Mouse (Mus musculus) forebrain, embryonic 10.5 days (tissue): ENCODE measurements around the gene Ankrd33b. TPM values are rescaled to one million over a fixed set of nuclear protein-coding genes. Genes with fewer than 3 reads are reported as not detected.

ENCODE experiments used
- DNase-seq: peaks from one replicate; pipeline ENCODE4 v3.0.0-alpha.2; 2017; ENCODE audit warnings: low spot score; ENCODE audit errors: extremely low spot score
- H3K27ac ChIP-seq: fragments of 300-500 bp; sonication (generic); 2 replicates; pipeline ENCODE4 v1.5.1; 2016; ENCODE audit warnings: mild to moderate bottlenecking
- H3K27me3 ChIP-seq: fragments of 300-500 bp; sonication (generic); 2 replicates; pipeline ENCODE4 v1.6.1; 2016; ENCODE audit warnings: mild to moderate bottlenecking; ENCODE audit not compliant: poor library complexity, severe bottlenecking
- H3K36me3 ChIP-seq: fragments of 300-500 bp; sonication (generic); replicated peaks from 2 replicates; pipeline ENCODE4 v1.6.1; 2016; ENCODE audit warnings: mild to moderate bottlenecking, moderate library complexity
- H3K4me1 ChIP-seq: fragments of 300-500 bp; sonication (generic); 2 replicates; pipeline ENCODE4 v1.6.1; 2016
- H3K4me3 ChIP-seq: fragments of 300-500 bp; sonication (generic); 2 replicates; pipeline ENCODE4 v1.5.1; 2016; ENCODE audit warnings: mild to moderate bottlenecking, moderate library complexity
- H3K9me3 ChIP-seq: fragments of 300-500 bp; sonication (generic); 2 replicates; pipeline ENCODE4 v1.6.1; 2016; ENCODE audit warnings: mild to moderate bottlenecking, moderate library complexity
- WGBS: fragments of 180-500 bp; shearing (Covaris S2); methylation state at CpG from one replicate; pipeline ENCODE4 v1.1.7; 2016; 5-methylcytosine and 5-hydroxymethylcytosine counted together
- polyA plus RNA-seq: library from polyadenylated mRNA; unstranded; fragments of >200 nt; fragmentation: Nextera tagmentation; extraction: Ambion mirVana; gene quantifications from 2 replicates; pipeline ENCODE4 v1.2.1, GENCODE M21; 2016

Gene Ankrd33b
- polyA plus RNA-seq, 1 experiment from 2014 or later: 0.50 TPM

DNA sequence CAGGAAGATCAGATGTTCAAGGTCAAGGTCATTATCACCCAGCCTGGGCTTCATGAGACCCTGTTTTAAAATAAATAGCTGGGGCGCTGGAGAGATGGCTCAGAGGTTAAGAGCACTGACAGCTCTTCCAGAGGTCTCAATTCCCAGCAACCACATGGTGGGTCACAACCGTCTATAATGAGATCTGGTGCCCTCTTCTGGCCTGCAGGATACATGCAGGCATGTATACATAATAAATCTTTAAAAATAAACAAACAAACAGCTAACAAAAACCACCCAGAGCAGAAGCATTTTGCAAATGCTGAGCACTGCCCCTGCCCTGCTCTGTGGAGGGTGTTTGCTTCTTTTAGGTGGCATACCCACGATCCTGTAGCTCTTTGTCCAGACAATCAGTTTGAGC, 29.9 kb upstream of the Ankrd33b start:
- Histone ChIP-seq H3K27ac (no peak overlapping the region), H3K27me3 (no peaks in the 10 kb centered on the region), H3K4me3 (no peak overlapping the region), H3K9me3 (no peaks in the 10 kb centered on the region), H3K4me1 (peaks cover 10% of the 10 kb centered on the region), H3K36me3 (no peaks in the 10 kb centered on the region)
- 82% methylated on average over 3 of the region's 3 CpGs for WGBS
- no peak for DNase-seq

GRCm38 (mm10) chr15:31396755-31397154, 29.2 kb upstream of the Ankrd33b start:
- no peak overlapping the region for H3K4me3 ChIP-seq
- H3K27me3 ChIP-seq: no peaks in the 10 kb centered on the region
- H3K9me3 ChIP-seq: no peaks in the 10 kb centered on the region
- no peak for DNase-seq
- peaks cover 4% of the 10 kb centered on the region for H3K4me1 ChIP-seq
- H3K27ac ChIP-seq: no peak overlapping the region
- no peaks in the 10 kb centered on the region for H3K36me3 ChIP-seq
- WGBS: 80% methylated on average over 5 of the region's 5 CpGs

DNA sequence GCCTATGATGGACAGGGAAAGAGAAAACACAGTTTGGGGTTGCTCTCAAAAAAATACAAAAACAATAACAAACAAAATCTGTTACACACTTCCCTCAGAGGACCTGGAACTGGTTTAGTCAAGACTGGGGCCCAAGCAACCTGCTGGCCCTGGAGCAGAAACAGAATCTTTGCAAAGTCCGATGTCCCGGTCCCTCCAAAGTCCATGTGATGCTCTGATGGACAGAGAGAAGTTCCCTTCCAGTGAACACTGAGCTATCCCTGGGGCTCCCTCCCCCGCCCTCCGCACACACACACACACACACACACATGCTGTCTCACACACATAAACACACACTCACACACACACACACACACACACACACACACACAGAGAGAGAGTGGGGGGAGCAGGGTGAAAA, 28.5 kb upstream of the Ankrd33b start:
- no peaks in the 10 kb centered on the region for H3K27me3 ChIP-seq
- no peaks in the 10 kb centered on the region for H3K36me3 ChIP-seq
- WGBS: 93% methylated on average over 4 of the region's 4 CpGs
- DNase-seq: no peak
- H3K27ac ChIP-seq: no peak overlapping the region
- H3K9me3 ChIP-seq: no peaks in the 10 kb centered on the region
- no peak overlapping the region for H3K4me3 ChIP-seq
- H3K4me1 ChIP-seq: no peaks in the 10 kb centered on the region

- no peak for DNase-seq
- no peaks in the 10 kb centered on the region for H3K4me1 ChIP-seq
- H3K9me3 ChIP-seq: no peaks in the 10 kb centered on the region
- no peaks in the 10 kb centered on the region for H3K36me3 ChIP-seq
- 86% methylated on average over 6 of the region's 6 CpGs for WGBS
- H3K4me3 ChIP-seq: no peak overlapping the region
- no peak overlapping the region for H3K27ac ChIP-seq
- no peaks in the 10 kb centered on the region for H3K27me3 ChIP-seq
Observed at GRCm38 (mm10) chr15:31393402-31393801, 25.9 kb upstream of the Ankrd33b start.

DNA sequence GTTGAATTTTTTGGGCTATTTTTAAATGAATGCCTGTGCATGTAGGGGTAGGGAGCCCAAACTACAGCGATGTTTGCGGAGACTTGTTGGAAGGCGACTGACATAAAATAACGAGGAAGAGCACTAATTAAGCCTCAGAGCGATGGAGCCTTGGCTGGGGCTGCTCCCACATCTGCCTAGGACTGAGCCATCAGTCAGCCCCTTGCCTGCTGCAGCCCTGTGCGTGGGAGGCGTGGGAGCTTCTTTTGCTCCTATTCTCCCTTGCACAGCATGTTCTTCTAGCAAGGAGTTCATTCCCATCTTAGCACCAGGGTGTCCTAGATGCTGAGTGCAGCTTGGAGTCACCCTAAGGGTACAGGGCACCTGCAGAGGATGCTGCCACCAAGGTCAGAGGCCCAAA, 25.2 kb upstream of the Ankrd33b start:
- H3K4me1 ChIP-seq: no peaks in the 10 kb centered on the region
- H3K27me3 ChIP-seq: no peaks in the 10 kb centered on the region
- WGBS: 78% methylated on average over 7 of the region's 7 CpGs
- H3K36me3 ChIP-seq: no peaks in the 10 kb centered on the region
- DNase-seq: no peak
- no peak overlapping the region for H3K4me3 ChIP-seq
- H3K9me3 ChIP-seq: no peaks in the 10 kb centered on the region; the same call in 1 of the 2 replicates
- no peak overlapping the region for H3K27ac ChIP-seq

GRCm38 (mm10) chr15:31392135-31392534, 24.6 kb upstream of the Ankrd33b start:
- H3K4me1 ChIP-seq: no peaks in the 10 kb centered on the region
- no peak overlapping the region for H3K4me3 ChIP-seq
- no peak for DNase-seq
- no peaks in the 10 kb centered on the region for H3K27me3 ChIP-seq
- H3K27ac ChIP-seq: no peak overlapping the region
- no peaks in the 10 kb centered on the region for H3K36me3 ChIP-seq
- peaks cover 5% of the 10 kb centered on the region; the same call in 1 of the 2 replicates for H3K9me3 ChIP-seq
- WGBS: 89% methylated on average over 4 of the region's 4 CpGs

- no peaks in the 10 kb centered on the region for H3K36me3 ChIP-seq
- WGBS: 83% methylated on average over 11 of the region's 11 CpGs
- no peak overlapping the region for H3K4me3 ChIP-seq
- H3K27ac ChIP-seq: no peak overlapping the region
- H3K9me3 ChIP-seq: peaks cover 3% of the 10 kb centered on the region; the same call in 1 of the 2 replicates
- no peaks in the 10 kb centered on the region for H3K27me3 ChIP-seq
- no peaks in the 10 kb centered on the region for H3K4me1 ChIP-seq
- no peak for DNase-seq
Observed at GRCm38 (mm10) chr15:31381936-31382468, 14.5 kb upstream of the Ankrd33b start.

DNA sequence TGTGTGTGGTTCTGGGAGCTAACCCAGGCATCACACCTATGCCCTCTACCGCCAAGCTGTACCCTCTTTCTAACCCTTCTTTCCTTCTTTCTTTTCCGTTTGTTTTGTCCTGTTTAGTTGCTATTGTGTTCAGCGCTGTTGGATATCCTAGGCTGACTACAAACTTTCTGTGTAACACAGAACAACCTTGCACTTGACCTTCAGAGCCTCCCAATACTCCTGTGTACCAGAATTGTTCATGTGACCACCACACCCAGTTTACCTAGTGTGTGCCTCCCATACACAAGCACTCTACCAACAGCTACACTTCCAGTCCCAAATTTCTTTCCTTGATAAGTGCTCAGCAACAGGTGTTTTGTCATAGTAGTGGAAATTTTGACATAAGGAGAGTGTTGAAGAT, 11.9 kb upstream of the Ankrd33b start:
- H3K27me3 ChIP-seq: no peaks in the 10 kb centered on the region
- no peak overlapping the region for H3K4me3 ChIP-seq
- no peaks in the 10 kb centered on the region for H3K4me1 ChIP-seq
- no peaks in the 10 kb centered on the region for H3K9me3 ChIP-seq
- no peak overlapping the region for H3K27ac ChIP-seq
- no peak for DNase-seq
- H3K36me3 ChIP-seq: no peaks in the 10 kb centered on the region
- WGBS: 85% methylated on average over 3 of the region's 3 CpGs

DNA sequence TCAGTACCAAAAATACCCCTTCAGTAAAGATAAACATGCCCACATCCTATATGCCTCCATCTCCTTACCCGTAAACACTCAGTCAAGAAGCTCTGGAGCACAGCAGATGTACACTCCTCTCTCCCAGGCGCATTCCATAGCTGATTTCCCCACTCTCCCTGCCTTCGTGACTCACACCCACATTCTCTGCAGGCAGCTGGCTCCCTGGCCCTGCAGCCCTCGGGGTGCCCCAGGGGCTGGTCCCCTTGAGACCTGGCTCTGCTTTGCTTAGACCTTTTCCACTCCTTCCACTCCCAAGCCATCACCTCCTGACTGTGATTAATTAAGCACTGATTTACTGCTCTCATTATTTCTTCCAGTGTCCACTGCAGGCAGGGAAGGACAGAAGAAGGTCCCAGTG, 7.7 kb upstream of the Ankrd33b start:
- H3K4me3 ChIP-seq: no peak overlapping the region
- no peak for DNase-seq
- no peaks in the 10 kb centered on the region for H3K9me3 ChIP-seq
- no peak overlapping the region for H3K27ac ChIP-seq
- H3K4me1 ChIP-seq: no peaks in the 10 kb centered on the region
- no peaks in the 10 kb centered on the region for H3K36me3 ChIP-seq
- H3K27me3 ChIP-seq: peaks cover 14% of the 10 kb centered on the region
- WGBS: 69% methylated on average over 4 of the region's 4 CpGs

- no peak overlapping the region for H3K4me3 ChIP-seq
- H3K36me3 ChIP-seq: no peaks in the 10 kb centered on the region
- 12% methylated on average over 12 of the region's 12 CpGs for WGBS
- no peak overlapping the region for H3K27ac ChIP-seq
- H3K4me1 ChIP-seq: peaks cover 41% of the 10 kb centered on the region
- no peaks in the 10 kb centered on the region for H3K9me3 ChIP-seq
- DNase-seq: peak; percentile 17
- peaks cover 75% of the 10 kb centered on the region for H3K27me3 ChIP-seq
Observed at GRCm38 (mm10) chr15:31369125-31369612, 1.6 kb upstream of the Ankrd33b start.

DNA sequence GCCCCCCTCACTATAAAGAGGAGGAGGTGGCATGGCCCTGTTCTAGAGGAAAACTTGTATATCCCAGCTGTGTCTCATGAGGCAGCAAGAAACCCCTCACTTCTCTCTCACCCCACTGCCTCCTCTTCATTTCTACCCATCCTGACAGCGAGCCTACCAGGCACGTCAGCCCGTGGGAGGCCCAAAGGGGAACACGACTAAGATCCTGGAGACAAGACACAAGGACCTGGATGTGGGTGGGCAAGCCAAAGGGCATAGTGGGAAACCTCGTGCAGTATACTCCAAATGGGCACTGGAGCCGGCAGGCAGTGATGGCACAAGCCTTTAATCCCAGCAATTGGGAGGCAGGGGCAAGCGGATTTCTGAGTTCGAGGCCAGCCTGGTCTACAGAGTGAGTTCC, 1.0 kb upstream of the Ankrd33b start:
- H3K4me1 ChIP-seq: peaks cover 41% of the 10 kb centered on the region
- peaks cover 81% of the 10 kb centered on the region for H3K27me3 ChIP-seq
- H3K27ac ChIP-seq: no peak overlapping the region
- no peak overlapping the region; the same call in 1 of the 2 replicates for H3K4me3 ChIP-seq
- no peaks in the 10 kb centered on the region for H3K36me3 ChIP-seq
- WGBS: 21% methylated on average over 8 of the region's 8 CpGs
- no peaks in the 10 kb centered on the region for H3K9me3 ChIP-seq
- DNase-seq: no peak

GRCm38 (mm10) chr15:31366596-31367480, 688 bp downstream of the Ankrd33b start:
- Histone ChIP-seq H3K27ac (peak overlapping the region; percentile 54), H3K4me3 (peak overlapping the region; percentile 71), H3K4me1 (peaks cover 41% of the 10 kb centered on the region), H3K27me3 (peaks cover 92% of the 10 kb centered on the region), H3K36me3 (no peaks in the 10 kb centered on the region), H3K9me3 (no peaks in the 10 kb centered on the region)
- under 1% methylated on average over 72 of the region's 72 CpGs for WGBS
- peak; percentile 60 for DNase-seq
